Mouse (Mus musculus) 3T3-L1 (cell line): ENCODE measurements at regions not wholly inside any gene's neighbourhood (a gene's known extent, or its start where the extent isn't known, plus 50 kb on each side); places are given as distances from the start of the nearest gene placed in this dataset.

ENCODE experiments used
- DNase-seq: peaks from one replicate; pipeline ENCODE4 v3.0.0-alpha.2; 2015; ENCODE audit warnings: low read depth, low spot score

GRCm38 (mm10) chr1:133981185-133981584 is 55.9 kb upstream of the Fmod start:
- DNase-seq = peak; percentile 90

GRCm38 (mm10) chr1:133978271-133978988 is 57.2 kb upstream of the Prelp start:
- DNase-seq = peak; percentile 95

GRCm38 (mm10) chr1:133977260-133977659 is 56.0 kb upstream of the Prelp start:
- DNase-seq = peak; percentile 49

DNA sequence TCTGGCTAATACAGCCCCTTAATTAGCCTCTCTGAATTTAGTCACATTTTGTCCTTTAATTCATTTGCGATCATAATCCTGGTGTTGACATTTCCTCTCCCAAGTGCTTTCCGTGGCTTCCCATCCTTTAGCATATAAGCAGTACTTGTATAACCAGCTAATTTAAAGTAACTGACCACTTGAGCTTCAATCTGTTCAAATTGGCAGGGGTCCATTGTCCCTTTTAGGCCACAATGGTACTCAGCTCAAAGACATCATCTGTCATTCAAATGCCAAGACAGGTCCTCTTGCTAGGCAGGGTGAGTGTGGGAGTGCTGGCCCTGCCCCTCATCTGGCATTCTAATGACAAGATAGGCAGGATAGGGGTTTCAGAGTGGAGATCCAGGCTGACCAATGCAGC is 52.6 kb upstream of the Prelp start:
- DNase-seq = no peak

DNA sequence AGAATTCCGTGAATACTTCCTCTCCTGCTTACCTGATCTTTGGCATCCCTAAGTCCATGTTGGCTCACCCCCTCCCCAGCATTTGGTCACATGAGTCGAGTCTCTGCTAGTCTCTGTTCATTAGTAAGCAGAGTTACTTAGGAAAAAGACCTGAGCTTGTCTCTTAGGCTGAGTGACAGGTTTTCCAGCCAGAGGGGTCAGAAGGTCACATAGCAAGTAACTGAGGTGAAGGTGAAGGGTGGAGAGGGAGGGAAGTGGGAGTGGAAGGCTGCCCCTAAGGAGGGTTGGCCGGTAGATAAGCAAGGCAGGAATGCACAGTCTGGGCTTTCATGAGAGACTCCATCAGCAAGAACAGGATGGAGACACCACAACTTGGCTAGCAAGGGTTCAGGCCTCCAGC is 50.1 kb upstream of the Prelp start:
- no peak for DNase-seq
